Mouse (Mus musculus): ENCODE data around the gene Lbx2. TPM values are rescaled to one million over a fixed set of nuclear protein-coding genes. Genes with fewer than 3 reads are reported as not detected.
A peak's percentile ranks its signal among the peaks of the same experiment; 100 is the strongest.

Lbx2 gene
- 0.71 and 1.2 TPM in 2 replicates for polyA plus RNA-seq (2012; rRNA removed)

- 6% methylated on average over 41 of the region's 42 CpGs for WGBS
- no peak for DNase-seq (ENCODE audit: low read depth, low spot score)
Observed at GRCm38 (mm10) chr6:83086121-83087035, at the start of gene Lbx2. TSS of gene Lbx2 (plus strand) at chr6:83086367.

- 88% methylated on average over 8 of the region's 8 CpGs for WGBS
Observed at GRCm38 (mm10) chr6:83037188-83037587, 49.0 kb upstream of the Lbx2 start.

GRCm38 (mm10) chr6:83038496-83039012 lies 47.6 kb upstream of the Lbx2 start:
- peak; percentile 94 for DNase-seq (ENCODE audit: low read depth, low spot score)
- WGBS = 13% methylated on average over 24 of the region's 24 CpGs

More at GRCm38 (mm10) chr6:83037188-83037587, 49.0 kb upstream of the Lbx2 start:
- no peak for DNase-seq (ENCODE audit: low read depth, low spot score)

- WGBS = 88% methylated on average over 5 of the region's 5 CpGs
Observed at GRCm38 (mm10) chr6:83040601-83041000, 45.6 kb upstream of the Lbx2 start.

GRCm38 (mm10) chr6:83043561-83043960 lies 42.6 kb upstream of the Lbx2 start:
- 71% methylated on average over 6 of the region's 6 CpGs for WGBS
- DNase-seq (ENCODE audit: low read depth, low spot score) = no peak

More at GRCm38 (mm10) chr6:83040601-83041000, 45.6 kb upstream of the Lbx2 start:
- DNase-seq (ENCODE audit: low read depth, low spot score) = no peak

GRCm38 (mm10) chr6:83043993-83044392 lies 42.2 kb upstream of the Lbx2 start:
- no peak for DNase-seq (ENCODE audit: low read depth, low spot score)
- 94% methylated on average over 5 of the region's 5 CpGs for WGBS

- WGBS = 60% methylated on average over 9 of the region's 9 CpGs
- DNase-seq (ENCODE audit: low read depth, low spot score) = no peak
Observed at GRCm38 (mm10) chr6:83044742-83045141, 41.4 kb upstream of the Lbx2 start.

GRCm38 (mm10) chr6:83049367-83049766 lies 36.8 kb upstream of the Lbx2 start:
- DNase-seq (ENCODE audit: low read depth, low spot score) = no peak
- WGBS = 76% methylated on average over 10 of the region's 10 CpGs

GRCm38 (mm10) chr6:83053136-83053960 lies 32.8 kb upstream of the Lbx2 start:
- 10% methylated on average over 26 of the region's 26 CpGs for WGBS
- no peak for DNase-seq (ENCODE audit: low read depth, low spot score)

- under 1% methylated on average over 64 of the region's 64 CpGs for WGBS
- DNase-seq (ENCODE audit: low read depth, low spot score) = peak; percentile 90
Observed at GRCm38 (mm10) chr6:83054074-83054851, 31.9 kb upstream of the Lbx2 start, which contains the start of gene Aup1. TSS of gene Aup1 (plus strand) at chr6:83054521.

- WGBS = under 1% methylated on average over 50 of the region's 50 CpGs
- DNase-seq (ENCODE audit: low read depth, low spot score) = no peak
Observed at GRCm38 (mm10) chr6:83054871-83055431, 31.2 kb upstream of the Lbx2 start, which contains the start of gene Htra2. TSS of gene Htra2 (minus strand) at chr6:83055273.

GRCm38 (mm10) chr6:83057790-83058189 lies 28.4 kb upstream of the Lbx2 start, which contains the start of gene Dqx1:
TSS of gene Dqx1 (plus strand) at chr6:83057844.
- peak; percentile 94 for DNase-seq (ENCODE audit: low read depth, low spot score)
- WGBS = 29% methylated on average over 3 of the region's 3 CpGs

- WGBS = 84% methylated on average over 2 of the region's 2 CpGs
- DNase-seq (ENCODE audit: low read depth, low spot score) = no peak
Observed at GRCm38 (mm10) chr6:83058725-83059124, 27.4 kb upstream of the Lbx2 start.

- no peak for DNase-seq (ENCODE audit: low read depth, low spot score)
- 67% methylated on average over 8 of the region's 8 CpGs for WGBS
Observed at GRCm38 (mm10) chr6:83065995-83066394, 20.2 kb upstream of the Lbx2 start.

- DNase-seq (ENCODE audit: low read depth, low spot score) = no peak
- 64% methylated on average over 6 of the region's 6 CpGs for WGBS
Observed at GRCm38 (mm10) chr6:83066441-83066840, 19.7 kb upstream of the Lbx2 start.

- DNase-seq (ENCODE audit: low read depth, low spot score) = no peak
- 30% methylated on average over 8 of the region's 8 CpGs for WGBS
Observed at GRCm38 (mm10) chr6:83068221-83068620, 17.9 kb upstream of the Lbx2 start.

- WGBS = 2% methylated on average over 81 of the region's 81 CpGs
- DNase-seq (ENCODE audit: low read depth, low spot score) = no peak
Observed at GRCm38 (mm10) chr6:83068706-83069487, 17.3 kb upstream of the Lbx2 start.
